ENCODE assay signal across 8 mouse cellular contexts in genomic region chr12:84617663-84618062, GRCm38 (mm10). TPM values are rescaled to one million over a fixed set of nuclear protein-coding genes. Genes with fewer than 3 reads are reported as not detected.
DNase-seq lines count a peak whose midpoint lies in the region; ATAC-seq and TF ChIP-seq lines count a peak whose summit lies in the region.

No protein-coding gene starts in this region.

- H3K4me3 ChIP-seq in testis, adult 2 months (ENCODE audit: control insufficient read depth, low read depth, low read length) = peak overlapping the region; percentile 82
- H3K4me3 ChIP-seq in embryonic facial prominence, embryonic 10.5 days = peak overlapping the region; percentile 80
- peak overlapping the region; percentile 66 for H3K4me3 ChIP-seq in hindbrain, embryonic 14.5 days (replicated peaks; ENCODE audit: low read length)
- H3K4me3 ChIP-seq in liver, embryonic 13.5 days (replicated peaks) = peak overlapping the region; percentile 69
- peak overlapping the region; percentile 82 for H3K4me3 ChIP-seq in neural tube, embryonic 15.5 days (replicated peaks)

- no peak for TF ChIP-seq CTCF in testis, adult 2 months (IDR thresholded peaks at IDR 0.05; ENCODE audit: control insufficient read depth, insufficient read depth, insufficient replicate concordance, low read depth, low read length)

- peak overlapping the region; percentile 7; the same call in 1 of the 2 replicates for H3K27ac ChIP-seq in testis, adult 2 months (ENCODE audit: control insufficient read depth, insufficient read depth, low read depth, low read length)
- peak overlapping the region; percentile 90 for H3K27ac ChIP-seq in embryonic facial prominence, embryonic 10.5 days (replicated peaks)
- H3K27ac ChIP-seq in hindbrain, embryonic 14.5 days = no peak overlapping the region
- H3K27ac ChIP-seq in liver, embryonic 13.5 days = no peak overlapping the region
- H3K27ac ChIP-seq in neural tube, embryonic 15.5 days (replicated peaks) = 0 out of 2 replicates have a peak overlapping the region, but pooled peaks have one; percentile 7

- H3K4me1 ChIP-seq in testis, adult 2 months (ENCODE audit: control insufficient read depth, insufficient read depth, low read length) = peaks cover 13% of the 10 kb centered on the region
- H3K4me1 ChIP-seq in embryonic facial prominence, embryonic 10.5 days = peaks cover 14% of the 10 kb centered on the region
- H3K4me1 ChIP-seq in hindbrain, embryonic 14.5 days (replicated peaks; ENCODE audit: control insufficient read depth, insufficient read depth, low read length) = 0 out of 2 replicates have a peak, but pooled peaks cover 2% of the 10 kb centered on the region
- H3K4me1 ChIP-seq in liver, embryonic 13.5 days (replicated peaks) = peaks cover 6% of the 10 kb centered on the region
- H3K4me1 ChIP-seq in neural tube, embryonic 15.5 days = peaks cover 13% of the 10 kb centered on the region

- no peaks in the 10 kb centered on the region for H3K9me3 ChIP-seq in embryonic facial prominence, embryonic 10.5 days
- H3K9me3 ChIP-seq in hindbrain, embryonic 14.5 days (ENCODE audit: control insufficient read depth, low read length) = no peaks in the 10 kb centered on the region
- no peaks in the 10 kb centered on the region for H3K9me3 ChIP-seq in liver, embryonic 13.5 days (replicated peaks)
- H3K9me3 ChIP-seq in neural tube, embryonic 15.5 days (replicated peaks) = no peaks in the 10 kb centered on the region

- peak overlapping the region; percentile 41 for H3K9ac ChIP-seq in hindbrain, embryonic 14.5 days
- H3K9ac ChIP-seq in liver, embryonic 13.5 days = peak overlapping the region; percentile 66
- peak overlapping the region; percentile 43 for H3K9ac ChIP-seq in neural tube, embryonic 15.5 days (replicated peaks)

- no peak for TF ChIP-seq POLR2A in testis, adult 2 months (IDR thresholded peaks at IDR 0.05; ENCODE audit: control insufficient read depth, low read depth, low read length)

- ATAC-seq in hindbrain, embryonic 14.5 days (ENCODE audit: low FRiP score) = peak; percentile 49; the same call in 1 of the 2 replicates
- ATAC-seq in liver, embryonic 13.5 days (ENCODE audit: low read depth) = peak; percentile 35; the same call in 1 of the 2 replicates
- peak; percentile 66; the same call in 1 of the 2 replicates for ATAC-seq in neural tube, embryonic 15.5 days (ENCODE audit: low FRiP score)

- peak overlapping the region; percentile 65 for H3K4me2 ChIP-seq in hindbrain, embryonic 14.5 days (replicated peaks)
- peak overlapping the region; percentile 81 for H3K4me2 ChIP-seq in liver, embryonic 13.5 days
- H3K4me2 ChIP-seq in neural tube, embryonic 15.5 days = peak overlapping the region; percentile 76

- 6% methylated on average over 10 of the region's 10 CpGs for WGBS in embryonic facial prominence, embryonic 10.5 days
- 6% methylated on average over 10 of the region's 10 CpGs for WGBS in hindbrain, embryonic 14.5 days
- WGBS in liver, embryonic 13.5 days (ENCODE audit: insufficient replicate concordance) = 8% methylated on average over 10 of the region's 10 CpGs
- WGBS in neural tube, embryonic 15.5 days = 4% methylated on average over 10 of the region's 10 CpGs

- no peak for DNase-seq in testis, postnatal 14 days (ENCODE audit: low spot score)
- peak; percentile 41 for DNase-seq in embryonic facial prominence, embryonic 10.5 days (ENCODE audit: low spot score)
- DNase-seq in hindbrain, embryonic 14.5 days (ENCODE audit: low spot score) = no peak
- DNase-seq in liver, embryonic 13.5 days = no peak
- DNase-seq in gastrocnemius, adult 18-20 months (ENCODE audit: low spot score) = no peak
- no peak for DNase-seq in frontal cortex, postnatal 14 days (ENCODE audit: low spot score in 2 of 2)

- no peaks in the 10 kb centered on the region for H3K36me3 ChIP-seq in testis, adult 2 months (ENCODE audit: control insufficient read depth, insufficient read depth, low read length)
- peaks cover 6% of the 10 kb centered on the region for H3K36me3 ChIP-seq in embryonic facial prominence, embryonic 10.5 days (replicated peaks)
- H3K36me3 ChIP-seq in hindbrain, embryonic 14.5 days (replicated peaks; ENCODE audit: control insufficient read depth, insufficient read depth) = no peaks in the 10 kb centered on the region
- H3K36me3 ChIP-seq in liver, embryonic 13.5 days = no peaks in the 10 kb centered on the region
- H3K36me3 ChIP-seq in neural tube, embryonic 15.5 days = no peaks in the 10 kb centered on the region

- H3K27me3 ChIP-seq in testis, adult 2 months (ENCODE audit: control insufficient read depth, insufficient read depth, low read length) = no peaks in the 10 kb centered on the region
- H3K27me3 ChIP-seq in embryonic facial prominence, embryonic 10.5 days (replicated peaks; ENCODE audit: low read depth, poor library complexity, severe bottlenecking) = peaks cover 5% of the 10 kb centered on the region; the same call in 1 of the 2 replicates
- H3K27me3 ChIP-seq in hindbrain, embryonic 14.5 days (ENCODE audit: control insufficient read depth, insufficient read depth, low read length) = no peaks in the 10 kb centered on the region
- 0 out of 2 replicates have a peak, but pooled peaks cover 5% of the 10 kb centered on the region for H3K27me3 ChIP-seq in liver, embryonic 13.5 days
- H3K27me3 ChIP-seq in neural tube, embryonic 15.5 days (replicated peaks) = no peaks in the 10 kb centered on the region

RNA-seq across cellular contexts. Expression of gene Abcd4, which starts 0.5 kb away (rescaled TPM):
- polyA plus RNA-seq in testis, adult 2 months (2012; rRNA removed) = 1.8 TPM in 2 replicates
- polyA plus RNA-seq in embryonic facial prominence, embryonic 10.5 days (2016; fragmentation: Nextera tagmentation; extraction: Ambion mirVana) = 12.7 and 13.6 TPM in 2 replicates
- polyA plus RNA-seq in hindbrain, embryonic 14.5 days (2014; fragmentation: Nextera tagmentation; extraction: Ambion mirVana) = 9.5 and 9.9 TPM in 2 replicates
- polyA plus RNA-seq in liver, embryonic 13.5 days (2015; fragmentation: Nextera tagmentation; extraction: Ambion mirVana) = 3.9 and 4.4 TPM in 2 replicates
- 14.0 and 14.3 TPM in 2 replicates for polyA plus RNA-seq in neural tube, embryonic 15.5 days (2015; fragmentation: Nextera tagmentation; extraction: Ambion mirVana)
- total RNA-seq in gastrocnemius, adult 18-20 months (2021) = 1 to 10 TPM; 4.9 to 5.1 TPM

RNA-seq across cellular contexts. Expression of gene Vrtn, which starts 23.2 kb away (rescaled TPM):
- 0.07 and 0.16 TPM in 2 replicates for polyA plus RNA-seq in testis, adult 2 months (2012; rRNA removed)
- not detected in 2 replicates for polyA plus RNA-seq in embryonic facial prominence, embryonic 10.5 days (2016; fragmentation: Nextera tagmentation; extraction: Ambion mirVana)
- not detected in 2 replicates for polyA plus RNA-seq in hindbrain, embryonic 14.5 days (2014; fragmentation: Nextera tagmentation; extraction: Ambion mirVana)
- not detected in 2 replicates for polyA plus RNA-seq in liver, embryonic 13.5 days (2015; fragmentation: Nextera tagmentation; extraction: Ambion mirVana)
- polyA plus RNA-seq in neural tube, embryonic 15.5 days (2015; fragmentation: Nextera tagmentation; extraction: Ambion mirVana) = 0.37 TPM in 1 of 2 replicates, not detected in the other
- total RNA-seq in gastrocnemius, adult 18-20 months (2021) = not detected

RNA-seq across cellular contexts. Expression of gene Vsx2, which starts 48.1 kb away (rescaled TPM):
- polyA plus RNA-seq in testis, adult 2 months (2012; rRNA removed) = 0.02 TPM in 1 of 2 replicates, not detected in the other
- polyA plus RNA-seq in embryonic facial prominence, embryonic 10.5 days (2016; fragmentation: Nextera tagmentation; extraction: Ambion mirVana) = 2.8 and 3.2 TPM in 2 replicates
- 4.8 and 5.0 TPM in 2 replicates for polyA plus RNA-seq in hindbrain, embryonic 14.5 days (2014; fragmentation: Nextera tagmentation; extraction: Ambion mirVana)
- polyA plus RNA-seq in liver, embryonic 13.5 days (2015; fragmentation: Nextera tagmentation; extraction: Ambion mirVana) = not detected in 2 replicates
- polyA plus RNA-seq in neural tube, embryonic 15.5 days (2015; fragmentation: Nextera tagmentation; extraction: Ambion mirVana) = 5.7 and 6.0 TPM in 2 replicates
- total RNA-seq in gastrocnemius, adult 18-20 months (2021) = not detected

Comparison
In these comparisons a context has a peak if more than half of its experiments do, and no peak if none do; other contexts are left out.
1. H3K27ac ChIP-seq: peak in testis, adult 2 months (single experiment), embryonic facial prominence, embryonic 10.5 days (single experiment) and neural tube, embryonic 15.5 days (single experiment); none in hindbrain, embryonic 14.5 days (single experiment) and liver, embryonic 13.5 days (single experiment).
2. Peak in every context shown above with its lines, with median percentiles within 50 percentile points of each other: H3K4me3 ChIP-seq, ATAC-seq, H3K4me2 ChIP-seq and H3K9ac ChIP-seq.